Mouse (Mus musculus): ENCODE results near the gene Nap1l5. TPM values are rescaled to one million over a fixed set of nuclear protein-coding genes. Genes with fewer than 3 reads are reported as not detected.

Nap1l5 gene
- polyA plus RNA-seq (2014; fragmentation: Illumina TruSeq; extraction: RNeasy Lipid Tissue Mini Kit (QIAGEN cat#74804)), result 942 TPM

GRCm38 (mm10) chr6:58906852-58907261 is at the start of gene Nap1l5:
Nap1l5 (minus strand) TSS chr6:58907076.

Other genes starting within 250 kb of the Nap1l5 start
- 35.4 TPM for gene Herc3, start 75.6 kb downstream of the Nap1l5 start, polyA plus RNA-seq (2014; fragmentation: Illumina TruSeq; extraction: RNeasy Lipid Tissue Mini Kit (QIAGEN cat#74804))
- gene Fam13a, start 117.5 kb upstream of the Nap1l5 start, polyA plus RNA-seq (2014; fragmentation: Illumina TruSeq; extraction: RNeasy Lipid Tissue Mini Kit (QIAGEN cat#74804)), result 174 TPM

Data from ovary, adult 10 weeks (tissue).